Mouse (Mus musculus) cerebellum, postnatal 4 days (tissue): Measurements from ENCODE around the gene Cers5.
"Not testable (repeated sequence)": the region's sequence is repeated elsewhere in the genome, so short reads cannot be mapped to it uniquely, and the experiment has no call there.

Experiments
- DNase-seq, 2 experiments: peaks; one replicate each; pipeline ENCODE4 v3.0.0; 2022; ENCODE audit warnings: low spot score in 2 of 2, mixed read lengths in 1 of 2

Gene Cers5

DNA sequence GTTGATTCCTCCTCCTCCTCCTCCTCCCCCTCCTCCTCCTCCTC is at the start of gene Cers5:
Cers5 (minus strand) TSS at position 5 of the 44 bp plus-strand sequence.
- DNase-seq = not testable (repeated sequence)

GRCm38 (mm10) chr15:99819621-99820279 is 47.1 kb upstream of the Cers5 start:
- DNase-seq = no peak

- no peak for DNase-seq
These were observed 46.4 kb upstream of the Cers5 start for GRCm38 (mm10) chr15:99819109-99819440.

GRCm38 (mm10) chr15:99818321-99819108 is 45.8 kb upstream of the Cers5 start:
- no peak for DNase-seq

DNA sequence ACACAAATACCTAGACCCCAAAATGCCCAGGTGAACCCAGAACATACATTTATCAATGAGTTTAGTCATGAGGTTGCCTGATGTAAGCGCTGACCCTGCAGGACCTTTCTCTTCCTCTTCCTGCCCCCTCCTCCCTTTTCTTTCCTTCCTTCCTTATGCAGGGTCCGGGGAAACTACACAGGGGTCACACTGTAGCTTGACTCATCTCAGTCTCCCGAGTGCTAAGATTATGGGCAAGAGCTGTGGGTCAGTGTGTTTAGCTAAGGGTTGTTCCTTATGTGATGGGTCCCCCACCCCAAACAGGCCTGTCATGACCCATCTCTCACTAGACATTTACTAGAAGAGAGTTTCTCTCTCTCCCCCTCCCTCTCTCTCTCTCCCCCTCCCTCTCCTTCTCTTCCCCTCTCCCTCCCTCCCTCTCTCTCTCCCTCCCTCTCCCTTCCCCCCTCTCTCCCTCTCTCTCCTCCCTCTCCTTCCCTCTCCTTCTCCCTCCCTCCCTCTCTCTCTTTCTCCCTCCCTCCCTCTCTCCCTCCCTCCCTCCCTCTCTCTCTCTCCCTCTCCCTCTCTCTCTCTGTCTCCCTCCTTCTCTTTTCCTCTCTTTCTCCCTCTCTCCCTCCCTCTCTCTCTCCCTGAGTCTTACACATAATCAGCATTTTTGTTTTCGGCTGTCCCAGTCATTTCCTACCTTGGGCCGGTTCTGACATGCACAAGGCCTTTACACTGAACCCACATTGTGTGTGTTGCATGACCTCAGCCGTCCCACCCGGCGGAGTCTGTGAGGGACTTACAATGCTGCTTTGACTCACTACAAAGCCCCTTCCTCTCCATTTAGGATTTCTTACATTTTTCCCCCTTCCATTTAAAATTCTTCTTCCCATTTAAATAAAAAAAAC is 44.9 kb upstream of the Cers5 start:
- no peak for DNase-seq

DNA sequence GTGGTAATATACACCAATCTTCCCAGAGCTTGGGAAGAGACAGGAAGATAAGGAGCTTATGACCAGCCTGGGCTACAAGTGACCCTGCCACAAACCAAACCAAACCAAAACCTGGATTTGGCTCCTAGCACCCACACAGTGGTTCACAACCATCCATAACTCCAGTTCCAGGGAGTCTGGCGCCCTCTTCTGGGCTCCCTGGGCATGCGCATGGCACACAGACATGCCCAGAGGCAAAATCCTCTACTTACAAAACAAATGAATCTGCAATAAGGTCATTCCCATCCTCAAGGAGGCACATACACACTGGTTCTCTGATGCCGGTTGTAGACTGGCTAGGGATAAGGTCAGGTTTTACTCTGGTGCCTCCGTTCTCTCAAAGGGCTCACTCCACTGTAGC is 43.3 kb upstream of the Cers5 start:
- DNase-seq = no peak

- DNase-seq = no peak
These were observed 42.0 kb upstream of the Cers5 start for GRCm38 (mm10) chr15:99814554-99815260.

DNA sequence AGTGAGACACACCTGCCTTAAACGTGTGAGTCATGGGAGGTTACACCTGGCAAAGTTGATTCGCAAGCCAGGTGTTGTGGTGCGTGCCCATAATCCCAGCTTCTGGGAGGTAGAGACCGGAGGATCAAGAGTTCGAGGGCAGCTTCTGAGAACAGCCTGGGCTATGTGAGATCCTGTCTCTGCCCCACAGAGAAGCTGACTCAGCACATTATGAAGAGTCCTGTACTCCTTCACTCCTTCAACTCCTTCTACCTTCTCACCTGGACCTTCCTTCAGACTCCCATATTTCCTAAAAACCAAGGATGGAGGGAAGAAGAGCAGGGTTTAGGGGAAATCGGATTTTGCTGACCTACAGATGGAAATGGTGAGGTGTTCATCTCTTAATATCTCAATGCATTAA is 41.0 kb upstream of the Cers5 start:
- DNase-seq = no peak

DNA sequence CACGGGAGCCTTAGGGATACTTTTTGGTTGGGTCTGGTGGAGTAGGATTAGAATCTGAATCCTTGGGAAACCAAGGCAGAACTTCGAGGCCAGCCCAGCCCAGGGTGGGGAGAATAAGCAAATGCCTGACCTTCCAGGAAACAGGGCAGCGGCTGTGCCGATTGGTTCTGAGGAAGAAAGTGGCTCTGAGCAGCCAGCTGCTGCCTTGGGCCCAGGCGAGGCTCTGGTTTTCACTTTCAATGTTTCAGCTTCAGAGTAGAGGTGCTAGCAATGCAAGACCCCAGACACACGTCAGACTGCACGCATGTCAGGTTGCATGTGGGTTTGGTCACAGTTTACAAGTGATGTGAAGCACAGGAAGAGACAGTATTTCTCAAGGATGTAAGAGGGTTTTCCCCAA is 39.4 kb upstream of the Cers5 start:
- no peak for DNase-seq

DNA sequence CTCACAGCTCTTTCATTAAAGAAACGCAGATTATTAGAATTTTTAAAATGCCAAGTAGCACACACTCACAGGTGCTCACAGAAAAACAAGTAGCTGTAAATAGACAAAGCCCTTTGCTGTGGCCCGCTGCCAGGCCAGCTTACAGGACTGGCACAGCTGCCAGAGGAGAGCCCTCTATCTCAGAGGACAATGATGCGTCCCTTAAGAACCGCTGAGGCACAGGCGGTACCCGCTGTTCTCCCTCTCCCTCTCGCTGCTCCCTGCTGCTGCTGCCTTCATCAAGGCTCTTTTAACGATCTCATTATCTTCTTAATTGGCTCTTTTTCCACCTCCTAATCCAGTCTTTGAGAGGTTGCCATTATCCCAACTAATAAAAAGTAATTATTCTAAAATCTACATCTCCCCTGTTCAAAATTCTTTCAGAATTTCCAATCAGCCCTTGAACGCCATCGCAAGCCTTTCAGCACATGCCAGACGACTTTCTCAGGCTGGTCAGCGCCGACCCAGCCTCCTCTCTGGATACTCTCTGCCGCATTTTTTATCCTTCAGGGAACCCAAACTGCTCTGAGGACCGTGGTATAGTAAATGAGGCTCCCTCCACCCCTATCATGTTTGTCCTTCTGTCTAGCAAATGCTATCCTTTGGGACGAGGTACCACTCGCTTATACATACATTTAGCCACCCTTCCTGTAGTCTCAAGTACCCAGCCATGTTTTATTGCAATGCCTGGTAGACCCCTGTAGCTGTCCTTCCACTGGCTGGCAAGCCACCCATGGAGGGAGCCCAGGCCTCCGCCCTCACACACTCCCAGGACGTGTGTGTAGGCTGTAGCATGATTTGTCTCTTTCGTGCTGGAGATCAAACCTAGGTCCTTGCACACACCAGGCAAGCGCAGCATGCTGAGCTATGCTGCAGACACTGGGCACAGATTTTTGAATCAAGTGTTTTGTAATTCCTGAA is 35.4 kb upstream of the Cers5 start:
- DNase-seq = no peak

DNA sequence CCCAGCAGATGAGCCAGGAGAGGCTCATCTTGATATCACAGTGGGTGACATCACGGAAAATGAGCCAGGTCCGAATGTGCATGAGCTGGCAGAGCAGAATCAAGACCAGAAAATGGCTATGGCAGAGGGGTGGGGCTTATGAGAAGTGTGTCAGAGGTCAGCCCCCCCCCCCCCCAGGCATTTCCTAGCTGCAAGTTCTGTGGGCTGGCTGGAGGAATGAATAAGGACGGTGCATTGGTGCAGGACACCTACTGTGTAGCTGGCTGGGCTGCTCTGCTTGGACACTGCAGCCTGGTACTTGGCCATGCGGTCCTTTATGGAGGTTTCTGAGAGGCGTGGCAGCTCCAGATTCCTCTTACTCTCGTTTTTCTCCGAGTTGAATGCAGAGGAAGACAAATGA is 33.5 kb upstream of the Cers5 start:
- no peak for DNase-seq

- DNase-seq = no peak
These were observed 33.0 kb upstream of the Cers5 start for GRCm38 (mm10) chr15:99805673-99806072.

GRCm38 (mm10) chr15:99803186-99803644 is 30.5 kb upstream of the Cers5 start:
- no peak for DNase-seq

- no peak for DNase-seq
These were observed 29.3 kb upstream of the Cers5 start for GRCm38 (mm10) chr15:99801885-99802572.

- DNase-seq = no peak
These were observed 27.0 kb upstream of the Cers5 start for GRCm38 (mm10) chr15:99799706-99800105.

DNA sequence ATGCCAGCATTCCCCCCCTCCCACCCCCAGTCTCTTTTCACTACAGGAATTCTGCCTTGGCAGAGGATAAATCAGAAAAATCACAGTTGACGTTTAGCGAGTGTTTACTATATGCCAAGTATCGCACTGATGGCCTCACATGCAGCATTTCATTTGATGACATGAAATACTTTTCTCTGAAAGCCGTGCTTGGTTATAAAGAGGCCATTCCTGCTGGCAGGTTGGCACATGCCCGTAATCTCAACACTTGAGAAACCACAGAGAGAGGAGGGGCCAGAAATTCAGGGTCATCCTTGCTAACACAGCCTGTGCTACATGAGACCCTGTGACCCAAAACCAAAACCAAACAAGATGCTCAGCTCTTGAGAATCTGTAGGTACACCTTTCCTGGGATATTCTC is 25.2 kb upstream of the Cers5 start:
- DNase-seq = no peak

GRCm38 (mm10) chr15:99796735-99797134 is 24.1 kb upstream of the Cers5 start:
- no peak for DNase-seq

GRCm38 (mm10) chr15:99796066-99796465 is 23.4 kb upstream of the Cers5 start:
- DNase-seq = no peak

GRCm38 (mm10) chr15:99792221-99792815 is 19.6 kb upstream of the Cers5 start:
- no peak for DNase-seq

- no peak for DNase-seq
These were observed 18.3 kb upstream of the Cers5 start for GRCm38 (mm10) chr15:99791003-99791402.
